Mouse (Mus musculus): ENCODE data around the gene Trmt1l. TPM values are rescaled to one million over a fixed set of nuclear protein-coding genes. Genes with fewer than 3 reads are reported as not detected.

The Trmt1l gene
- 42.5 and 44.8 TPM in 2 replicates for polyA plus RNA-seq (2015; fragmentation: Nextera tagmentation; extraction: Ambion mirVana)

DNA sequence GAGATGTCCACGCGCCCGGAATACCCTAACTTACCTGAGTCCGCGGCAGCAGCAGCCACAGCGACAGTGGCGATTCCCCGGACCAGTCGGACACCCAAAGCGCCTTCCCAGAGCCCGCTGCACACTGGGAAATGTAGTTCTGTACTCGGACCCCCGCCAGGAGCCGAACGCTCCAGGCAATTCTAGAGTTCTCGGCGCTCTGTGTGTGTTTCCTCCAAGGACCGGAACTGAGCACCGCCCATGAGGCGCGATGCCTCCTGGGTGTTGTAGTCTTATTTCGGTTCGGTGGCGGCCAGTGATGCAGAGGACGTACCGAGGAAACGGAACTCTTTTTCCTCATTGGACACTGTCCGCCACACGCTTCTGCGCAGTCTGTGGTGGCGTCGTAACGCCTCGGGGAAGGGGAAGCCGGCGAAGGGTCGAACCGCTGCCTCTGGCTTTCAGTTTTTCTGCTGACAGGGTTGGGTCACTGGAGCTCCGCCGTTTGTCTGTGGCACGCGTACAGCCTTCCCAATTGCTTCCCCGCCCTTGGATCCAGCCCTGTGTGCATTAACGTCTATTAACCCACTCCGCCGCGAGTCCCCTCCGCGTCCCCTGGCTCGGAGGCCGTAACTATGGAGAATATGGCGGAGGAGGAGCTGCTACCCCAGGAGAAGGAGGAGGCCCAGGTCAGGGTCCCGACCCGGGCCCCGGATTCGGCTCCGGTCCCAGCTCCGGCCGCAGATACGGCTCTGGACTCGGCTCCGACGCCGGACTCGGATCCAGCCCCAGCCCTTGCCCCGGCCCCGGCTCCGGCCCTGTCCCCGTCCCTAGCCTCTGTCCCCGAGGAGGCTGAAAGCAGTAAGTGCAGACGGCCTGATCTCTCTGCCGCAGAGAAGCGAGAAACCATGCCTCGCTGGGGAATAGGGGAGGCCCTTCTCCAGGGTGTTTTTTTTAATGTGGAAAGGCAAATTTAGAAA lies at the start of gene Trmt1l, which contains the start of gene Swt1:
Gene Trmt1l (plus strand): TSS at position 280 of the 959 bp plus-strand sequence.
Gene Swt1 (minus strand): TSS at position 193 of the 959 bp plus-strand sequence.
- no peaks in the 10 kb centered on the region for H3K27me3 ChIP-seq (replicated peaks)
- under 1% methylated on average over 72 of the region's 74 CpGs for WGBS
- peak within 1 kb of the TSS; percentile 97 for H3K27ac ChIP-seq
- H3K4me3 ChIP-seq (replicated peaks): peak within 1 kb of the TSS; percentile 98
- H3K9me3 ChIP-seq: no peaks in the 10 kb centered on the region
- peak; percentile 99 for ATAC-seq (ENCODE audit: insufficient read depth, low FRiP score, low read depth)
- peak within 1 kb of the TSS; percentile 87 for H3K9ac ChIP-seq
- H3K36me3 ChIP-seq: no peaks in the 10 kb centered on the region
- H3K4me1 ChIP-seq: peaks cover 9% of the 10 kb centered on the region; the same call in 1 of the 2 replicates
- peak within 1 kb of the TSS; percentile 57 for H3K4me2 ChIP-seq

GRCm38 (mm10) chr1:151390029-151390428 lies 38.3 kb upstream of the Trmt1l start:
- no peak overlapping the region for H3K4me3 ChIP-seq (replicated peaks)
- no peaks in the 10 kb centered on the region for H3K27me3 ChIP-seq (replicated peaks)
- H3K9me3 ChIP-seq: no peaks in the 10 kb centered on the region
- H3K36me3 ChIP-seq: peaks cover 5% of the 10 kb centered on the region; the same call in 1 of the 2 replicates
- H3K27ac ChIP-seq: no peak overlapping the region
- no peak overlapping the region for H3K4me2 ChIP-seq
- H3K9ac ChIP-seq: no peak overlapping the region
- ATAC-seq (ENCODE audit: insufficient read depth, low FRiP score, low read depth): no peak
- WGBS: 98% methylated on average over 1 of the region's 1 CpGs
- no peaks in the 10 kb centered on the region for H3K4me1 ChIP-seq

DNA sequence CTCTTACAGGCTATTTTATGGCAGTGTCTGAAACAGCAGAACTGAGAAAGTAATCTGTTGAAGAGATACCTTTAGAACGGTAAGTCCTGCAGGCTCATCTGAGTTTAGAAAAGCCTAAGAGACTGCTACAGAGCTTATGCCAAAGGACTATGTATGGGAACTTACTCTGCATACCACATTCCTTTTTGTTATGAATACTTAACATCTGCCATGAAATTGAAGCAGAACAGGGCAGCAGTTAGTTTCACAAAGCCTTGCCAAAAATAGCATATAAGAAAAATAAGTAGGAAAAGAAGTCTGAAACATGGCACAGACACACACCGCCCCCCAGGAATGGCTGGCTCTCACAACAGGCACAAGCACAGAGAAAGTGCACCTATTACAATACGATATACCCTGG lies 18.5 kb upstream of the Trmt1l start:
- no peak overlapping the region for H3K27ac ChIP-seq
- no peak overlapping the region for H3K9ac ChIP-seq
- 77% methylated on average over 3 of the region's 3 CpGs for WGBS
- no peaks in the 10 kb centered on the region for H3K27me3 ChIP-seq (replicated peaks)
- ATAC-seq (ENCODE audit: insufficient read depth, low FRiP score, low read depth): no peak
- peaks cover 5% of the 10 kb centered on the region; the same call in 1 of the 2 replicates for H3K36me3 ChIP-seq
- no peaks in the 10 kb centered on the region for H3K4me1 ChIP-seq
- no peaks in the 10 kb centered on the region for H3K9me3 ChIP-seq
- H3K4me3 ChIP-seq (replicated peaks): no peak overlapping the region
- H3K4me2 ChIP-seq: no peak overlapping the region

DNA sequence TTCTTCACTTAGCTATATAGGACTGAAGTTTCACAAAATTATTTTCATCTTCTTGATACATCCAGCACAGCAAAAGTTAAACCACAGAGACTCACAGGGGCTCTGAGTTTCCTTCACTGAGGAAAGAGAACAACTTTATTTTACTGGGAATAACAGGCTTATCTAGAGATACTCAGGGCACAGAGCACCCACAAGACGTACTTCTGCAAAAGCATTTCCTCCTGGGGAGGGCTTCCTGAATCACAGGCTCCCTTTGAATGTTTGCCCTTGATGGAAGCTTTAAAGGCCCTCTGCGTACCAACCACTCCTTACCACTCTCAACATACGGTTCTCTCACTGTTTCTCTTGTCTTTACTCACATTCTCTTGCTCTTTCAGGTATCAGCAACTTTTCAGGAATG lies 6.2 kb upstream of the Trmt1l start:
- Histone ChIP-seq H3K36me3 (peaks cover 5% of the 10 kb centered on the region; the same call in 1 of the 2 replicates), H3K4me2 (no peak overlapping the region), H3K9me3 (no peaks in the 10 kb centered on the region), H3K4me3 (replicated peaks) (no peak overlapping the region), H3K27ac (no peak overlapping the region), H3K9ac (no peak overlapping the region), H3K4me1 (peaks cover 5% of the 10 kb centered on the region; the same call in 1 of the 2 replicates), H3K27me3 (replicated peaks) (no peaks in the 10 kb centered on the region)
- WGBS: 67% methylated on average over 3 of the region's 3 CpGs
- no peak for ATAC-seq (ENCODE audit: insufficient read depth, low FRiP score, low read depth)

- peak overlapping the region; percentile 98 for H3K4me3 ChIP-seq (replicated peaks)
- ATAC-seq (ENCODE audit: insufficient read depth, low FRiP score, low read depth): no peak
- H3K27me3 ChIP-seq (replicated peaks): no peaks in the 10 kb centered on the region
- H3K9ac ChIP-seq: peak overlapping the region; percentile 77; the same call in 1 of the 2 replicates
- H3K36me3 ChIP-seq: no peaks in the 10 kb centered on the region
- peak overlapping the region; percentile 57 for H3K4me2 ChIP-seq
- 13% methylated on average over 7 of the region's 7 CpGs for WGBS
- H3K9me3 ChIP-seq: no peaks in the 10 kb centered on the region
- H3K27ac ChIP-seq: no peak overlapping the region
- H3K4me1 ChIP-seq: peaks cover 9% of the 10 kb centered on the region; the same call in 1 of the 2 replicates
These were observed 1.3 kb upstream of the Trmt1l start for GRCm38 (mm10) chr1:151426947-151427600.

GRCm38 (mm10) chr1:151427888-151428262 lies 467 bp upstream of the Trmt1l start:
- under 1% methylated on average over 26 of the region's 26 CpGs for WGBS
- H3K4me1 ChIP-seq: peaks cover 9% of the 10 kb centered on the region; the same call in 1 of the 2 replicates
- H3K27me3 ChIP-seq (replicated peaks): no peaks in the 10 kb centered on the region
- H3K36me3 ChIP-seq: no peaks in the 10 kb centered on the region
- H3K27ac ChIP-seq: peak overlapping the region; percentile 88
- H3K9ac ChIP-seq: peak overlapping the region; percentile 77
- H3K9me3 ChIP-seq: no peaks in the 10 kb centered on the region
- ATAC-seq (ENCODE audit: insufficient read depth, low FRiP score, low read depth): peak; percentile 47
- peak overlapping the region; percentile 57 for H3K4me2 ChIP-seq
- peak overlapping the region; percentile 98 for H3K4me3 ChIP-seq (replicated peaks)

DNA sequence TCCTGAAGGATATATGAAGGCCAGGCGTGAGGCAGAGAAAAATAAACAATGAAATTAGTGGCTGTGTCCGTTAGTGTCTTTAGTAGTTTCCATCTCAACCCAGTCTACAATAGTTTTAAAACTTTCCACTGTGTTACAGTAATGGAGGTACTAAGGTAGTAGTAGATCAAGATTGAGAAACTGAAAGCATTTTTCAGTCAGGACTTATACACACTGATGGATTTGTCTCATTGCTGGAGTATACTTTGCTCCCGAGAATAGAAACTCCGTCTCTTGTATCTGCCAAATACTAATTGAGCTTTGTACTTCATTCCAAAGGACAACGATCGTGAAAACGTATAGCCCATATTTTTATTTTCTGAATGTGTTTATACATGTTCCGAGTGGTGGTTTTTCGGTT lies 974 bp downstream of the Trmt1l start:
- Histone ChIP-seq H3K9ac (peak overlapping the region; percentile 87; the same call in 1 of the 2 replicates), H3K36me3 (0 out of 2 replicates have a peak, but pooled peaks cover 2% of the 10 kb centered on the region), H3K4me3 (replicated peaks) (peak overlapping the region; percentile 98), H3K4me1 (peaks cover 9% of the 10 kb centered on the region; the same call in 1 of the 2 replicates), H3K4me2 (peak overlapping the region; percentile 49), H3K27ac (peak overlapping the region; percentile 97), H3K27me3 (replicated peaks) (no peaks in the 10 kb centered on the region), H3K9me3 (no peaks in the 10 kb centered on the region)
- no peak for ATAC-seq (ENCODE audit: insufficient read depth, low FRiP score, low read depth)
- WGBS: 23% methylated on average over 9 of the region's 9 CpGs

DNA sequence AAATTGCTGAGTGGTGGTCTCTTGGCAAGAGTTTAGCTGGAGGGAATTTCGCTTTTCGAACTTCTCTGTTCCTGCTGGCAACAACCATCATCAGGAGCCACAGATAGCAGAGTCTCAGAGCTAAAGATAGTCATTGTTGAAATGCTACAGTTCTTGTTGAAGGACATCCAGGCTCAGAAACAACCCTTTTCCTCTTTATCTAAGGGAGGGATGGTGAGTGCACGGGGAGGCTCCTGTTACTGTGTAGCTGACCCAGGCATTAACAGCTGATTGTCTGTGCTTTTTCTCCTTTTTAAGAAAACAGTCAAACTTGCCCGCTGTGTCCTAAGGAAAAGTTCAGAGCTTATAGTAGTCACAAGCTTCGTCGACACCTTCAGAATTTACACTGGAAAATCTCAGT lies 7.1 kb downstream of the Trmt1l start:
- Histone ChIP-seq H3K27me3 (replicated peaks) (no peaks in the 10 kb centered on the region), H3K36me3 (peaks cover 22% of the 10 kb centered on the region), H3K4me1 (no peaks in the 10 kb centered on the region), H3K4me2 (no peak overlapping the region), H3K4me3 (replicated peaks) (no peak overlapping the region), H3K27ac (no peak overlapping the region), H3K9ac (no peak overlapping the region), H3K9me3 (no peaks in the 10 kb centered on the region)
- no peak for ATAC-seq (ENCODE audit: insufficient read depth, low FRiP score, low read depth)
- 82% methylated on average over 6 of the region's 6 CpGs for WGBS

DNA sequence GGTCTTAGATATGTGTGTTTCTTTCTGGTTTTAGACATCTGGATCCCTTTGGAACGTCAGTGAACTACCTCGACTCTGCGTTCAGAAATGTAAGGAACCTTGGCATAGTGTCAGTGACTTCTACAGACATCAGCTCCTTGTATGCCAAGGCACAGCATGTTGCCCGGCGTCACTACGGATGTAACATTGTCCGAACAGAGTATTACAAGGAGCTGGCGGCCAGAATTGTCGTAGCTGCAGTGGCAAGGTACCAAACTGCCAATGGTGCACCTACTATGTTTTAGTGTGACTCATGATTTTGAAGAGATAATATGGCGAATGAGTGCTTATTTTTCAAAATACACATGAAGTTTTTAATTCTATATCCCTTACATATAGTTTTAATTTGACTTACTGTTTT lies 21.5 kb downstream of the Trmt1l start:
- Histone ChIP-seq H3K9ac (no peak overlapping the region), H3K4me1 (no peaks in the 10 kb centered on the region), H3K27me3 (replicated peaks) (no peaks in the 10 kb centered on the region), H3K36me3 (peaks cover 49% of the 10 kb centered on the region), H3K27ac (no peak overlapping the region), H3K9me3 (no peaks in the 10 kb centered on the region), H3K4me3 (replicated peaks) (no peak overlapping the region), H3K4me2 (no peak overlapping the region)
- ATAC-seq (ENCODE audit: insufficient read depth, low FRiP score, low read depth): no peak
- WGBS: 95% methylated on average over 10 of the region's 10 CpGs

DNA sequence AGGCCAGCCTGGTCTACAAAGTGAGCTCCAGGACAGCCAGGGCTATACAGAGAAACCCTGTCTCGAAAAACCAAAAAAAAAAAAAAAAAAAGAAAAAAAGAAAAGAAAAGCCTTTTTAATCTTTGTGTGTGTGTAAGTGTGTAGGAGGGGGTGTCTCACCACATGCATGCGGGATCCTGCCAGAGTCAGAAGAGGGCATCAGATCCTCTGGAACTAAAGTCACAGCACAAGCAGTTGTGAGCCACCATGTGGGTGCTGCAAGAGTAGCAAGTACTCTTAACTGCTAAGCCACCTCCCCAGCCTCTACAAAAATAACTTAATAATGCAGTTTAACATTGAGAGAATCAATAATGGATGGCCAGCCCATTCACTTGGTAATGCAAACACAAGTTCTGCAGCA lies 22.5 kb downstream of the Trmt1l start:
- H3K4me2 ChIP-seq: no peak overlapping the region
- H3K9ac ChIP-seq: no peak overlapping the region
- ATAC-seq (ENCODE audit: insufficient read depth, low FRiP score, low read depth): no peak
- H3K27ac ChIP-seq: no peak overlapping the region
- no peaks in the 10 kb centered on the region for H3K9me3 ChIP-seq
- no peak overlapping the region for H3K4me3 ChIP-seq (replicated peaks)
- WGBS: 95% methylated on average over 1 of the region's 2 CpGs
- no peaks in the 10 kb centered on the region for H3K27me3 ChIP-seq (replicated peaks)
- H3K4me1 ChIP-seq: no peaks in the 10 kb centered on the region
- peaks cover 42% of the 10 kb centered on the region for H3K36me3 ChIP-seq

- no peak overlapping the region for H3K27ac ChIP-seq
- no peak overlapping the region for H3K9ac ChIP-seq
- H3K4me2 ChIP-seq: no peak overlapping the region
- H3K27me3 ChIP-seq (replicated peaks): no peaks in the 10 kb centered on the region
- peaks cover 40% of the 10 kb centered on the region for H3K36me3 ChIP-seq
- ATAC-seq (ENCODE audit: insufficient read depth, low FRiP score, low read depth): no peak
- 95% methylated on average over 11 of the region's 11 CpGs for WGBS
- H3K9me3 ChIP-seq: no peaks in the 10 kb centered on the region
- H3K4me3 ChIP-seq (replicated peaks): no peak overlapping the region
- H3K4me1 ChIP-seq: no peaks in the 10 kb centered on the region
These were observed 23.6 kb downstream of the Trmt1l start for GRCm38 (mm10) chr1:151451946-151452345.

GRCm38 (mm10) chr1:151457087-151457486 lies 28.7 kb downstream of the Trmt1l start:
- H3K4me1 ChIP-seq: no peaks in the 10 kb centered on the region
- WGBS: 68% methylated on average over 5 of the region's 5 CpGs
- ATAC-seq (ENCODE audit: insufficient read depth, low FRiP score, low read depth): no peak
- no peak overlapping the region for H3K4me3 ChIP-seq (replicated peaks)
- peaks cover 26% of the 10 kb centered on the region for H3K36me3 ChIP-seq
- H3K9ac ChIP-seq: no peak overlapping the region
- H3K9me3 ChIP-seq: no peaks in the 10 kb centered on the region
- no peak overlapping the region for H3K4me2 ChIP-seq
- H3K27ac ChIP-seq: no peak overlapping the region
- no peaks in the 10 kb centered on the region for H3K27me3 ChIP-seq (replicated peaks)

Measured in stomach, embryonic 15.5 days (tissue).